Mouse (Mus musculus) CH12.LX (cell line): ENCODE results near the gene Syt3.

ENCODE experiments used
- CTCF ChIP-seq, 2 experiments: IDR thresholded peaks in 1 of 2; conservative IDR thresholded peaks in 1 of 2; 2 replicates each; pipeline ENCODE4 v1.5.1; 2011 to 2012; ENCODE audit warnings: low read depth in 2 of 2, low read length in 2 of 2, improper control_type of control experiment in 1 of 2, inconsistent platforms in 1 of 2, mild to moderate bottlenecking in 1 of 2, moderate library complexity in 1 of 2
- EP300 ChIP-seq: IDR thresholded peaks from 2 replicates; pipeline ENCODE4 v1.6.1; 2011; ENCODE audit warnings: low read length, improper control_type of control experiment
- MAX ChIP-seq: IDR thresholded peaks from 2 replicates; pipeline ENCODE4 v1.6.1; 2011; ENCODE audit warnings: low read length, improper control_type of control experiment
- MEF2A ChIP-seq: IDR thresholded peaks from 2 replicates; pipeline ENCODE4 v1.6.1; 2014; ENCODE audit warnings: low read depth, mild to moderate bottlenecking, inconsistent platforms, low read length, improper control_type of control experiment, borderline replicate concordance
- NELFE ChIP-seq: IDR thresholded peaks from 2 replicates; pipeline ENCODE4 v1.6.1; 2011; ENCODE audit warnings: low read depth, low read length, improper control_type of control experiment
- POLR2A ChIP-seq: IDR thresholded peaks from 2 replicates; pipeline ENCODE4 v1.6.1; 2011; ENCODE audit warnings: low read depth, mild to moderate bottlenecking, improper control_type of control experiment, low read length
- POLR2AphosphoS2 ChIP-seq: IDR thresholded peaks from 2 replicates; pipeline ENCODE4 v1.6.1; 2011; ENCODE audit warnings: low read depth, low read length, improper control_type of control experiment
- TCF12 ChIP-seq: IDR thresholded peaks from 2 replicates; pipeline ENCODE4 v1.6.1; 2014; ENCODE audit warnings: low read depth, mild to moderate bottlenecking, inconsistent platforms, low read length, improper control_type of control experiment

DNA sequence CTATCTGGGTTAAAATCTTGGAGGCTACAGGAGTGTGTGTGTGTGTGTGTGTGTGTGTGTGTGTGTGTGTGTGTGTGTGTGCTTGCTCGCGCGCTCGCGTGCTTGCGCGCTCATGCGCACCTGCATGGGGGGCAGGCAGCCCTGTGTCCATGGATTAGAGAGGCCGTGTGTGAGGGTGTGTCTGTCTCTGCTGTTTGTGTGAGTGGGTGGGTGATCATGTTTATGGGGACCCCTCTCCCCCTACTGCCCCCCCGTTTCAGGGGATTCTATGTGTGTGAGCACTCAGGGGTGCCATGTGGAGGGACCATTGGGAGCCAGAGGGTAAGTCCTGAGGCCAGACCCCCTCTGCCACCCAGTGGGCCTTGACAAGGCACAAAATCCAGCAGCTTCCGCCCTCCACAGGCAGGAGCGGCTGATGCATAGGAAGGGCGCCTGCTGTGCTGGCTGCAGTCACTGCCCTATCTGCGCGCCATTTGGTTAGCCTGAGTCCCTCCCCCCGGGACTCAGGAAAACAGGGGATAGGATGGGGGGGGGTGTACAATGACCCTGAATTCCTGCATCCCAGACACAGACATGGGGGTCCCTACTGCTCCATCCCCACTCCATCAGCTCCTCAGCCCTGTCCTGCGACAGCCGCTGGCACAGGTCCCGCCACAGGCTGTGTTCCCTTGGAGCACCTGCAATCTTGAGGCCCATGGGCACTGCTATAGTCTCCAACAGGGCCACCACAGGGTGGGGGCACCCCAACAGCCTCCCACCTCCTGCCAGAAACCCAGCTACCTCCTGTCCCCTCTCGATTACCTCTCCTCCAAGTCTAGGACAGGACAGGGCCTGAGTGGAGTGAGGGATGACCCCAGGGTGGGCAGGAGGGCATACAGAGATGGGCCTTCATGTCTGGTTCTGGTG, 59.6 kb downstream of the Syt3 start:
- TF ChIP-seq CTCF (conservative IDR thresholded peaks at IDR 0.05 in 1 of 2, IDR thresholded peaks at IDR 0.05 in 1 of 2; ENCODE audit: low read depth in 2 of 2, low read length in 2 of 2) (no peak), POLR2AphosphoS2 (no peak), EP300 (no peak), MEF2A (no peak), TCF12 (no peak), NELFE (no peak), POLR2A (no peak), MAX (no peak)
